Mouse (Mus musculus): Measurements from ENCODE around the gene D10Jhu81e. TPM values are rescaled to one million over a fixed set of nuclear protein-coding genes. Genes with fewer than 3 reads are reported as not detected.

D10Jhu81e gene
- polyA plus RNA-seq, 1 experiment from 2014 or later, result 19.9 TPM

- no peak for DNase-seq (ENCODE audit: low spot score)
- 94% methylated on average over 5 of the region's 5 CpGs for WGBS
- Histone ChIP-seq H3K27me3 (ENCODE audit: low read depth, poor library complexity, severe bottlenecking) (no peaks in the 10 kb centered on the region), H3K4me3 (no peak overlapping the region), H3K9me3 (replicated peaks) (no peaks in the 10 kb centered on the region), H3K27ac (no peak overlapping the region), H3K36me3 (peaks cover 91% of the 10 kb centered on the region), H3K4me1 (peaks cover 10% of the 10 kb centered on the region)
These were observed 4.9 kb upstream of the D10Jhu81e start for GRCm38 (mm10) chr10:78174474-78174873.

- 91% methylated on average over 9 of the region's 9 CpGs for WGBS
- peaks cover 76% of the 10 kb centered on the region for H3K36me3 ChIP-seq
- H3K27ac ChIP-seq, result no peak overlapping the region
- H3K27me3 ChIP-seq (ENCODE audit: low read depth, poor library complexity, severe bottlenecking), result no peaks in the 10 kb centered on the region
- H3K9me3 ChIP-seq (replicated peaks), result no peaks in the 10 kb centered on the region
- no peak for DNase-seq (ENCODE audit: low spot score)
- H3K4me1 ChIP-seq, result peaks cover 24% of the 10 kb centered on the region
- no peak overlapping the region for H3K4me3 ChIP-seq
These were observed 2.0 kb upstream of the D10Jhu81e start for GRCm38 (mm10) chr10:78171581-78171980.

- H3K9me3 ChIP-seq (replicated peaks), result no peaks in the 10 kb centered on the region
- DNase-seq (ENCODE audit: low spot score), result no peak
- H3K27ac ChIP-seq, result no peak overlapping the region
- H3K27me3 ChIP-seq (ENCODE audit: low read depth, poor library complexity, severe bottlenecking), result no peaks in the 10 kb centered on the region
- WGBS, result 95% methylated on average over 7 of the region's 7 CpGs
- H3K4me3 ChIP-seq, result no peak overlapping the region
- peaks cover 24% of the 10 kb centered on the region for H3K4me1 ChIP-seq
- peaks cover 76% of the 10 kb centered on the region for H3K36me3 ChIP-seq
These were observed 1.5 kb upstream of the D10Jhu81e start for GRCm38 (mm10) chr10:78171057-78171456.

GRCm38 (mm10) chr10:78170445-78170844 lies 863 bp upstream of the D10Jhu81e start:
- 57% methylated on average over 2 of the region's 2 CpGs for WGBS
- peak overlapping the region; percentile 90 for H3K4me3 ChIP-seq
- H3K36me3 ChIP-seq, result peaks cover 76% of the 10 kb centered on the region
- peak overlapping the region; percentile 87; the same call in 1 of the 2 replicates for H3K27ac ChIP-seq
- H3K4me1 ChIP-seq, result peaks cover 24% of the 10 kb centered on the region
- DNase-seq (ENCODE audit: low spot score), result no peak
- H3K9me3 ChIP-seq (replicated peaks), result no peaks in the 10 kb centered on the region
- no peaks in the 10 kb centered on the region for H3K27me3 ChIP-seq (ENCODE audit: low read depth, poor library complexity, severe bottlenecking)

GRCm38 (mm10) chr10:78168792-78169191 lies 790 bp downstream of the D10Jhu81e start:
- DNase-seq (ENCODE audit: low spot score), result no peak
- Histone ChIP-seq H3K4me3 (peak overlapping the region; percentile 90), H3K36me3 (peaks cover 75% of the 10 kb centered on the region), H3K27ac (peak overlapping the region; percentile 87), H3K9me3 (replicated peaks) (no peaks in the 10 kb centered on the region), H3K4me1 (peaks cover 24% of the 10 kb centered on the region), H3K27me3 (ENCODE audit: low read depth, poor library complexity, severe bottlenecking) (no peaks in the 10 kb centered on the region)
- WGBS, result 86% methylated on average over 11 of the region's 11 CpGs

- Histone ChIP-seq H3K4me3 (no peak overlapping the region), H3K4me1 (peaks cover 24% of the 10 kb centered on the region), H3K27me3 (ENCODE audit: low read depth, poor library complexity, severe bottlenecking) (no peaks in the 10 kb centered on the region), H3K36me3 (peaks cover 75% of the 10 kb centered on the region), H3K9me3 (replicated peaks) (no peaks in the 10 kb centered on the region), H3K27ac (no peak overlapping the region)
- no peak for DNase-seq (ENCODE audit: low spot score)
These were observed 1.8 kb downstream of the D10Jhu81e start for GRCm38 (mm10) chr10:78167775-78168174.

GRCm38 (mm10) chr10:78167333-78167732 lies 2.2 kb downstream of the D10Jhu81e start:
- Histone ChIP-seq H3K36me3 (peaks cover 75% of the 10 kb centered on the region), H3K4me3 (no peak overlapping the region), H3K27me3 (ENCODE audit: low read depth, poor library complexity, severe bottlenecking) (no peaks in the 10 kb centered on the region), H3K4me1 (peaks cover 24% of the 10 kb centered on the region), H3K9me3 (replicated peaks) (no peaks in the 10 kb centered on the region), H3K27ac (no peak overlapping the region)
- DNase-seq (ENCODE audit: low spot score), result no peak
- 92% methylated on average over 7 of the region's 7 CpGs for WGBS

GRCm38 (mm10) chr10:78165256-78166005 lies 4.2 kb downstream of the D10Jhu81e start:
- no peak for DNase-seq (ENCODE audit: low spot score)
- Histone ChIP-seq H3K4me3 (no peak overlapping the region), H3K4me1 (peaks cover 23% of the 10 kb centered on the region), H3K9me3 (replicated peaks) (no peaks in the 10 kb centered on the region), H3K27ac (no peak overlapping the region), H3K27me3 (ENCODE audit: low read depth, poor library complexity, severe bottlenecking) (no peaks in the 10 kb centered on the region), H3K36me3 (peaks cover 66% of the 10 kb centered on the region)
- WGBS, result 94% methylated on average over 21 of the region's 21 CpGs

GRCm38 (mm10) chr10:78164786-78165185 lies 4.8 kb downstream of the D10Jhu81e start:
- Histone ChIP-seq H3K27me3 (ENCODE audit: low read depth, poor library complexity, severe bottlenecking) (no peaks in the 10 kb centered on the region), H3K4me1 (peaks cover 18% of the 10 kb centered on the region), H3K9me3 (replicated peaks) (no peaks in the 10 kb centered on the region), H3K27ac (no peak overlapping the region), H3K36me3 (peaks cover 67% of the 10 kb centered on the region), H3K4me3 (no peak overlapping the region)
- DNase-seq (ENCODE audit: low spot score), result no peak
- 94% methylated on average over 12 of the region's 12 CpGs for WGBS

GRCm38 (mm10) chr10:78163923-78164322 lies 5.7 kb downstream of the D10Jhu81e start:
- H3K36me3 ChIP-seq, result peaks cover 67% of the 10 kb centered on the region
- WGBS, result 31% methylated on average over 4 of the region's 4 CpGs
- H3K4me1 ChIP-seq, result peaks cover 18% of the 10 kb centered on the region
- no peaks in the 10 kb centered on the region for H3K27me3 ChIP-seq (ENCODE audit: low read depth, poor library complexity, severe bottlenecking)
- H3K4me3 ChIP-seq, result no peak overlapping the region
- no peaks in the 10 kb centered on the region for H3K9me3 ChIP-seq (replicated peaks)
- no peak overlapping the region for H3K27ac ChIP-seq
- DNase-seq (ENCODE audit: low spot score), result peak; percentile 66

- Histone ChIP-seq H3K27me3 (ENCODE audit: low read depth, poor library complexity, severe bottlenecking) (no peaks in the 10 kb centered on the region), H3K4me3 (no peak overlapping the region), H3K27ac (no peak overlapping the region), H3K4me1 (peaks cover 11% of the 10 kb centered on the region), H3K9me3 (replicated peaks) (no peaks in the 10 kb centered on the region), H3K36me3 (peaks cover 67% of the 10 kb centered on the region)
- WGBS, result 93% methylated on average over 9 of the region's 9 CpGs
- DNase-seq (ENCODE audit: low spot score), result no peak
These were observed 6.3 kb downstream of the D10Jhu81e start for GRCm38 (mm10) chr10:78163241-78163640.

- Histone ChIP-seq H3K27me3 (ENCODE audit: low read depth, poor library complexity, severe bottlenecking) (no peaks in the 10 kb centered on the region), H3K4me1 (peaks cover 10% of the 10 kb centered on the region), H3K27ac (no peak overlapping the region), H3K4me3 (no peak overlapping the region), H3K36me3 (peaks cover 64% of the 10 kb centered on the region), H3K9me3 (replicated peaks) (no peaks in the 10 kb centered on the region)
- 95% methylated on average over 12 of the region's 12 CpGs for WGBS
- no peak for DNase-seq (ENCODE audit: low spot score)
These were observed 6.9 kb downstream of the D10Jhu81e start for GRCm38 (mm10) chr10:78162646-78163045.

- Histone ChIP-seq H3K4me3 (no peak overlapping the region), H3K36me3 (peaks cover 49% of the 10 kb centered on the region)
- 85% methylated on average over 8 of the region's 8 CpGs for WGBS
These were observed 8.5 kb downstream of the D10Jhu81e start for GRCm38 (mm10) chr10:78161096-78161495.

More at GRCm38 (mm10) chr10:78161096-78161495, 8.5 kb downstream of the D10Jhu81e start:
- no peak for DNase-seq (ENCODE audit: low spot score)
- Histone ChIP-seq H3K27me3 (ENCODE audit: low read depth, poor library complexity, severe bottlenecking) (no peaks in the 10 kb centered on the region), H3K4me1 (peaks cover 10% of the 10 kb centered on the region), H3K9me3 (replicated peaks) (no peaks in the 10 kb centered on the region), H3K27ac (no peak overlapping the region)
